Mouse (Mus musculus): ENCODE data around the gene Hapln3.

The Hapln3 gene

DNA sequence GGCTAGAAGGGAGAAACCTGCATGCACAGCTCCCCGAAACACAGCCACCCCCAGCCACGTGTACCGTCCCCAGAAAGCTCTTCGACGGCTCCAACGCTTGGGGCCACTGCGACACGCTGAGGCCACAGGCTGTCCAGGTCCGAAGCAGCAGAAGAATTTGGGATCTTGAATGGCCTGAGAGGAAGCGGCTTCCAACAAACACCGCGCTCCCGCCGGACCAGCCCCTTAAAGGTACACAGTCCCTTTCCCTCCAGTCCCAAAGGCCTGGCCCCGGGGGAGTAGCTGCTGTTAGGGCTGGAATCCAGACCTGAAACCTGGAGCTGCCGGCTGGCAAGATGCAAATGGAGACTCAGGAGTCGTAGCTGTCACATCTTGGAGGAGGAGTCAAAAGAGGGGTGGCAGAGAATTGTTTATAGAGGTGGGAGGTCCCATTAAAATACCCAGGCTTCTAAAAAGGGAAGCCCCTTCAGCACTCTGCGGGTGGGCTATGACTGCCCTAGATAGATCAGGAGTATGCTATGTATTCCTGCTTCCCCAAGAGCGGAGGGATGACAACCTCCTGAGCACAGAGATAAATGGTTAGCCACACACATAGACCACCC lies at the start of gene Hapln3:
Hapln3 (minus strand) TSS at position 176 of the 602 bp plus-strand sequence.
- DNase-seq (ENCODE audit: low spot score in 2 of 2), result no peak

GRCm38 (mm10) chr7:79173800-79174199 lies 43.0 kb upstream of the Hapln3 start:
- DNase-seq (ENCODE audit: low spot score in 2 of 2), result no peak

GRCm38 (mm10) chr7:79171782-79172181 lies 41.0 kb upstream of the Hapln3 start:
- DNase-seq (ENCODE audit: low spot score in 2 of 2), result no peak

DNA sequence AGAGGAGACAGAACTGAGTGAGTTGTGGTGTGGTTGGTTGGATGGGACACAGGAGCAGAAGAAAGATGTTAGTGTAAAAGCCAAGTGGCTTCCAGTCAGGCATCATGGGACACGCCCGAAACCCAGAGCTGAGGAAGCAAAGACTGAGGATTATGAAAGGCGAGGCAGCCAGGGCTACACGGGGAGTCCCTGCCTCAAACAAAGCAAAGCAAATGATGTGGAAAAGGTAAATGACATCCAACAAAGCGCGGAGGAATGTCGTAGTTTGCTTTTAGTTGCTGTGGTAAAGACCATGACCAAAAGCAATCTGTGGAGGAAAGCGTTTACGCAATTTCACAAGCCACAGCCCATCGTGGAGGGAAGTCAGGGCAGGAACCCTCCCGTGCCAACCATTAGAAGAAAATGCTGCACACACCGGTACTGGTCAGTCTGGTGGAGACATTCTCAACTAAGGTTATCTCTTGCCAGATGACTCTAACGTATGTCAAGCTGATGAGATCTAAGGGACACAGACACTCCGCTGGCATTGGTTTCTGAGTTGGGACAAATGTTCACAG lies 36.3 kb upstream of the Hapln3 start:
- DNase-seq (ENCODE audit: low spot score in 2 of 2), result no peak

DNA sequence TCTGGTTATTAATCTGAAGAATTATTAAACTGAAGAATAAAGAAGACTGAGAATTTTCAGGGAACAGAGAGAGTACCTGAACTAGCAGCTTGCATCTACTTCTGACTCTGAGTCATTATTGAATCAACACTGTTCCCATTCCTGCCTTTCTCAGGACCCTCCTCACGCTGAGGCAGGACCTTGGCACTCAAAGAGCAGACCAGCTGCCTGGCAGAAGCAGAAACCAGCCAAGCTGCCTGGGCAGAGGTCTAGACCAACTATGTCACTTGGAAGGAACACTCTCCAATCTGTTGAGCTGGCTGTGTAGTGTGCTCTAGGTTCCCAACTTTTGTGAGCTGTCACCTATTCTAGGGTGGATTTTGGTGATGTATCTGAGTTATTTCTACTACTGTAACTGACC lies 28.6 kb upstream of the Hapln3 start:
- DNase-seq (ENCODE audit: low spot score in 2 of 2), result no peak

DNA sequence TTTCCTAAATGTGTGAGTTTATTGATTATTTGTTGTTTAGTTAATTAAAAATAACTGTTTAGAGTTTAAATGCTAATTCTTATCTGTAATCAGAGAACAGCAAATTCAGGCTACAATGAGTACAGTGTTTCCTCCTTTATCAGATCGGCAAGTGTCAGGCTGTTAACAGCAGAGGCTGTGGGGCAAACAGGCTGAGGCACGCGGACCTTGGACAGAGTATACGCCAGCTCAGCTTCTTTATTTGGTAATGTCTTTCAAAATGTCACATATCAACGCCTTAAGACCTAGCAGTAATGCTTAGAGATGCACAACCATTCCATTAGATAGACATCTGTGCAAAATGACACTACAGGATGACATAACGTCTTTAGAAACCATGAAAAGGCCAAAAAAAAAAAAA lies 18.7 kb upstream of the Hapln3 start:
- DNase-seq (ENCODE audit: low spot score in 2 of 2), result no peak

DNA sequence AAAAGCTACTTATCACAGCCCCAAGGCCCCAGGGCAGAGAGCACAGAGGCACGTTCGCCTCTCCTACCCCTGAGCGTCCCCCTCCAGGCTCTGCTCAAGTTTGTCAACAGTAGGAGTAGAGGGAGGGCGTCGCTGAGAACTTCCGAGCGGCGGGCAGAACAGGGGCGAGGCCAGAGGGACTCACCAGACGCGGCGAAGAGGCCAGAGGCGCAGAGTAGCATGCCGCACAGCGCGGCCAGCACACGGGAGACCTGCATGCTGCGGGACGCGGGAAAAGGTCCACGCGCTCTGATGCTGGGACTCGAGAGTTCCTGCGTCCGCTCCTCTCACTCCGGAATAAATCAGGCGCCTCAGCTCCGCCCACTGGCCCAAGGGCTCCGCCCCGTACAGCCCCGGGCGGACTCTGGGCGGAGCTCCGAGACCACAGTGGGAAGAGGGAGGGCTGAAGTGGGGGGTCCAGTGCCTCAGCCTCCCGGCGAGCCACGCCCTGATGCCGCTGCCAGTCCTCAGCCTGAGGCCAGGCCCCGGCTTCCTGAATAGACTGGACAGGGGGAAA lies 18.0 kb upstream of the Hapln3 start, which contains the start of gene Mfge8:
Mfge8 (minus strand) TSS at position 350 of the 556 bp plus-strand sequence.
- peak; percentile 73 to 74 for DNase-seq (ENCODE audit: low spot score in 2 of 2)

DNA sequence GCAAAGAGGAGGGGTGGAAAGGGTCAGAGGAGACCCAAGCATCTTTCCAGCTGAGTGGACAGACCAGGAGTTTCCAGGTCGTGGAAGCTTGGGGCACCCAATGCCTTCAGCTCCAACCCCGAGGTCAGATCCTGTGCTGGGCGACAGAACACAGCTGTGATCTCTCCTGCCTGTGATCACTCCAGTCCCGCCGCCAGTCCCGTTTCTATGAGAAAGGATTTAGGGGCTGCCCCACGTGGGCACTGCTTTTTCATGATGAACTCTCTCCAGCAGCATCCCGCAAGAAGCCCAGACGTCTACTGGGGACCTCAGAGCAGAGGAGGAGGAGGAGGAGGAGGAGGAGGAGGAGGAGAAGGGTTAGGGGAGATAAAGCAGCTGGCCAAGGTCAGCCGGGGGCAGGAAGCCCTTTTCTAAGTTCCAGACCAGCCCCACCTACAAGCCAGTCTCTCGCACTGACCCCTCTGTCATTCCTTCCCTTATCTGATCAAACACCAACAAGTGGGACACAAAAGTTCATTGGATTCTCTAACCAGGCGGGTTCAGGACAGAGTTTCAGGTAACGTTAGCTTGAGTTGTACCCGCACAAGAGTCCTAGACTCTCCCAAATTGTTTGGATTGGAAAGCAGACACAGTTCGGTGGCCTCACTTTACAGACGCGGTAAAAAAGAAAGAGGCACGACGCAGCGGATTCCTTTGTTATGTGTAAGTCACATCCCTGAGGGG lies 17.3 kb upstream of the Hapln3 start:
- DNase-seq (ENCODE audit: low spot score in 2 of 2), result no peak

GRCm38 (mm10) chr7:79147011-79147837 lies 16.4 kb upstream of the Hapln3 start:
- no peak for DNase-seq (ENCODE audit: low spot score in 2 of 2)

- DNase-seq (ENCODE audit: low spot score in 2 of 2), result peak; percentile 43 to 53
Observed at GRCm38 (mm10) chr7:79140897-79141296, 10.1 kb upstream of the Hapln3 start.

DNA sequence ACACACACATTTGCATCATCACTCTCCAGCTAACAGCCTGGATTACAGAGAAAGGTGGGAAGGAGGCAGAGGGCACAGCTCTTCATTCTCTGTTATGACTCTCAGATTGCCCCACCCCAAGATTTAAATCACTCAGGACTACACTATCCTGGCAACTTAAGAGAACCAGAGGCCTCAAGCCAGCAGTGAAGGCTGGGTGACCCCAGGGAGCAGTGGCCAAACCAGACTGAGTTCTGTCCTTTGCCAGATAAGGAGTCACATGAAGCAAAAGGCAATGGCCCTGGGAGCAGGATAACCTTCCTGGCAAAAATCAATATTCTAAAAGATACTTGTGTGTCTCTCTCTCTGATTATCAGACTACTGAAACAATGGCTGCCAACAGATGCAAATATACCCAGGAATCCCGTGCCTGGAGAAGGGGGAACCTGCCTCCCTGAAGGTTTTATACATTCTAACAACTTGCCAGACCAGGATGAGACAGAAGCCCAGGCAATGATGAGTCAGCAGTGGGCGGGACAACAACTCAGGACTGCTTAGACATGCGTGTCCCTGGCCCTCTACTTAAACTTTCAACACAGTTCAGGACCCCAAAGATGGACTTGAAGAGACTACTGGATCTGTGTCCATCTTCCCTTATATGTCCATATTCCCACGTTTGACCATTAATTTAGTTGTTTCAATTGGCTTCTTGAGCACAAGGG lies 9.2 kb upstream of the Hapln3 start:
- DNase-seq (ENCODE audit: low spot score in 2 of 2), result no peak

GRCm38 (mm10) chr7:79139328-79139824 lies 8.6 kb upstream of the Hapln3 start:
- no peak for DNase-seq (ENCODE audit: low spot score in 2 of 2)

DNA sequence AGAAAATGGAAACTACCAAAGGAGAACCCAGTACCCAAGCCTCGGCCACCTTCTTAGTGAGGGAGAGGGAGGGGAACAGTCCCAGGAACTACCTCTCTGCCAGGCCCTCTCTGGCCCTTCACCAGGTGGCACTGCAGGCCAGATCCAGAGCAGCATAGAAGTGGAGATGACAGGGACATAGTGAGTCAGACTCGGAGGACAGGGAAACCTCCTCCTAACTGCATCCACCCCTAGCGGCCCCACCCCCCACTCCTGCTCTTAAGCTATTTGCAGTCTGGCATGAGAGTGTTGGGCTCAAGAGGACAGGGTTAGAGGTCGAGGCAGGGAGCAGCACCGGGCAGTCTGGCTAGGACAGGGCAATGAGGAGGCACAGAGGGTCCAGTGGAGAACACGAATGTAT lies 2.6 kb upstream of the Hapln3 start:
- no peak for DNase-seq (ENCODE audit: low spot score in 2 of 2)

DNA sequence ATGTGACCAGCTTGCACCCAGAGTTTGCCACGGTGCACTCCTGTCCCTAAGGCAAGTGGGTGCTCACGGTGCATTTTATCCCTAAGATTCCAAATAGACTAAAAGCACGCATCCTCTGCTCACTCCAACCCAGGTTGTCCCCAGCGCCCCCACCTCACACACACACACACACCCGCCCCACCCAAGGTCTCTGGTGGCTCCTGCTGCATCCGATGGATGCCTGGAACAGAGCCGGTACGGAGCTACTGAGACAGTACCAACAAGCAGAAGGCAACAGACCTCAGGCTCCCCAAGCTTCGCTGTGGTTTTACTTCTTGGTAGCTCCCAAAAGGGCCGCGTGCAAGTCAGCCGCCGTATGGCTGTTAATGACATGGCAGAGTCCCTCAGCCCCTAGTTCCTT lies 433 bp downstream of the Hapln3 start:
- no peak for DNase-seq (ENCODE audit: low spot score in 2 of 2)

DNA sequence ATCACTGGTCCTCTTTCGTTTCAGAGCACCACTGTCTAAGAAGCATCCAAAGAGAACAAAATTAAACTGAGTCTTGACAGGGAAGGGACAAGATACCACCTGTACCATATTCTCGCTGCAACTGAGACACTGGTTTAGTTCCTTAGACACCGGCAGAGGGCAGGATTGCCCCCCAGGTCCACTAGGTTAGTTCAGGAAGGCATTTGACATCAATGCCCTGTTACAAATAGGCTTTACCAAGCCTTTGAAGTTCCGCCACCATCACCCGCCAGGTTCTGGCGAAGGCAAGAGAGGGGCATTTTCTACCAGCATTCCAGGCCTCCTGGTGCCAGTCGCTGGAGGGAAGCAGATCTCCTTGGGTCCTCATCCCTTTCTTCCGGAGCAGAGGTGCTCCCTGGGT lies 935 bp downstream of the Hapln3 start:
- no peak for DNase-seq (ENCODE audit: low spot score in 2 of 2)

DNA sequence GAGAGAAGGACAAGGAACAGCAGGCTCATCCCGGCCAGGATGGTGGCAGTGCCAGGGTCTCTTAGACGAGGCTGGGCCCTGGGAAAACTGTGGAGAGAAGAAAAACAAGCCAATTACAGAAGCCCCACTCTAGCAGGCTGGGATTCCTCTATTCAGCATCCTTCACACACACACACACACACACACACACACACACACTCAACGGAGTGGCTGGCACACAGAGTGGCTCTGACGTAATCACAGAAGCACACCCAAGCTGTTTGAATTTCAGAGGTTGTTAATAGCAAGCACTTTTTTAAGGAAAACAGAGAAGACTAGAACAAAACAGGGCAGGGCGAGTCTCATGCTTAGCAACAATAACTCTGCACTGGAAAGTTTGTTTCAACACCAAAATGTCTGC lies 7.4 kb downstream of the Hapln3 start:
- no peak for DNase-seq (ENCODE audit: low spot score in 2 of 2)

DNA sequence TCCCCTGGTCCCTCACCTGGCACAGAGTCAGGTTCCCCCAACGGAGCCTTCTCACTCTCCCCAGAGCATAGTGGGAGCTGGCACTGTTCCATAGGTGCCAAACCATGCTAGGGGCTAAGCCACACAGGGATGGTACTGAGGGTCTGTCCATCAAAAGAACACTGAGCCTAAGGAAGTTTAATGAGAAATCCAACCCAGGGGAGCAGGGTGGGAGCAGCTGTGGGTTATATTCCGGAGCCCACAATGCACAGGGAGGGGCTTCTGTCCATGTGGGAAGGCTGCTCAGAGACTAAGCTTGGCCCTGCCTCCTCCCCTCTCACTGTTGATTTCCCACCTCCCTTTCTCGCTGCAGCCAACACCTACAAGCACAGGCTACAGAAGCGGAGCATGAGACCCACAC lies 17.0 kb downstream of the Hapln3 start:
- no peak for DNase-seq (ENCODE audit: low spot score in 2 of 2)

DNA sequence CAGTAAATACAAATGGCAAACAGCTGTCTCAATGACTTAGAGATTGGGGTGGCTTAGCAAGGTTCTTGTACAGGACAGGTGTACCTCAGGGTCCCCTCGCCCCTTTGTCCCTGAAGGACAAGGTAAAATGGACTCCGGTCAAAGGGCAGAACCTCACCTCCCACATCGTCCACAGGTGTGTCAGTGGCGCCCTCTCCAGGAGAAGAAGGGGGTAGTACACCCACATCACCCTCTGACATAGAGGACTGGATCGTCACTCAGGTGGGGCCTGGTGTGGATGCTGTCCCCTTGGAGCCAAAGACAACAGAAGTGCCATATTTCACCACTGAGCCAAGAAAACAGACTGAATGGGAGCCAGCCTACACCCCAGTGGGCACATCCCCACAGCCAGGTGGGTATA lies 34.3 kb downstream of the Hapln3 start:
- no peak for DNase-seq (ENCODE audit: low spot score in 2 of 2)

DNA sequence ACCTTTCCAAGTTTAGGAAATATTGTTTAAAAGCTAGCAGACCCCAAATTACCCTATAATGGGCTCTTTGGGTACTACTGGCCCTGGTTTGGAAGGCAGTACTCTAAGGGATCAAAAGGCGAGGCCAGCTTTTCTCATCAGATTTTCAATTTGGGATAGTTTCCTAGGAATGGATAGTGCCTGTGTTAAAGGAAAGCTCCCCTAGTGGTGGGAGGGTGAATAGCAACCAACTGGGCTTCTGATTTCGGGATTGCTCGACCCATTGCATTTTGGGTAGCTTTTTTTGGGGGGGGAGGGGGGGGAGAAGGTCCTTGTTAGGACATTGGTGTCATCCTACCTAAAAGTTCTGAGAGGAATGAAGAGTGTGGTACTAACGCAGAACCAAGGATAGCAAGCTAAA lies 41.7 kb downstream of the Hapln3 start:
- no peak for DNase-seq (ENCODE audit: low spot score in 2 of 2)

DNA sequence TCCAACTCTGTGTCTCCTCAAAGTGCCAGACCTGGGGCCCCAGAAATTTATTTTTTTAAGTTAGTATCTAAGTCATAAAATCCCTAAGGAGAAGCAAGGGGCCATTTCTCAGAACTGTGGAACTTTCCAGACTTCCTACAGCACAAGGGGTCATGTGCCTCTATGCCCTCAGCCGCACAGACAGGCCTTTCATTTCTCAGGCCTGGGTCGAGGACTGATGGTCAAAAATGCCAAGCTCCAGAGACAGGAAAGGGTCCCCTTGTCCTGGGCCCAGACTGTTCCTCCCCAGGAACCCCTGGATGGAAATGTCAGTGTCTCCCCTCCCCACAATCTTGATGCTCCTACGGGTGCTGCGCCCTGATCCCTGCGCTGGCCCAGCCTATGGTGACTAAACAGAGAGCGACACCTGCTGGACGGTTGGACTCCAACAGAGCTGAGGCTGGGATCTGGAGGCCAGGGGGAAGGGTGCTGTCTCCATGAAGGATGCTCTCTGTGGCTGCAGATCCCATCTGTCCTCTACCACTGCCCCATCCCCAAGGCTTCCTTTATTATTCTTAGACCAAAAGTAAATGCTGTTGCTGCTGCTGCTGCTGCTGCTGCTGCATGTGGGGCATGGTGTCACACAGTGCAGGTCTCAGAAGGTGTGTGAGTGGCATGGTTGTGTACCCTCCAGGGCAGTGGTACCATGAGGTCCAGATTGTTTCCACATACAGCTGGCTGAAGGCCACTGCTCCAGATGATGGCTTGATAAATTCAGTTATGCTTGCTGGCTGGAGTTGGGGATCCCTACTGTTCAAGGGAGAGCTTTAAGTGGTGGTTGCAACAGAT lies 50.0 kb downstream of the Hapln3 start:
- DNase-seq (ENCODE audit: low spot score in 2 of 2), result peak in 1 of 2 experiments; percentile 15

Measured in natural killer cell, adult 2 months (primary cell).